Mouse (Mus musculus) cerebellum, postnatal 4 days (tissue): ENCODE measurements around the gene Hoxd4.

Experiments used
- DNase-seq, 2 experiments: peaks; one replicate each; pipeline ENCODE4 v3.0.0; 2022; ENCODE audit warnings: low spot score in 2 of 2, mixed read lengths in 1 of 2

The Hoxd4 gene

DNA sequence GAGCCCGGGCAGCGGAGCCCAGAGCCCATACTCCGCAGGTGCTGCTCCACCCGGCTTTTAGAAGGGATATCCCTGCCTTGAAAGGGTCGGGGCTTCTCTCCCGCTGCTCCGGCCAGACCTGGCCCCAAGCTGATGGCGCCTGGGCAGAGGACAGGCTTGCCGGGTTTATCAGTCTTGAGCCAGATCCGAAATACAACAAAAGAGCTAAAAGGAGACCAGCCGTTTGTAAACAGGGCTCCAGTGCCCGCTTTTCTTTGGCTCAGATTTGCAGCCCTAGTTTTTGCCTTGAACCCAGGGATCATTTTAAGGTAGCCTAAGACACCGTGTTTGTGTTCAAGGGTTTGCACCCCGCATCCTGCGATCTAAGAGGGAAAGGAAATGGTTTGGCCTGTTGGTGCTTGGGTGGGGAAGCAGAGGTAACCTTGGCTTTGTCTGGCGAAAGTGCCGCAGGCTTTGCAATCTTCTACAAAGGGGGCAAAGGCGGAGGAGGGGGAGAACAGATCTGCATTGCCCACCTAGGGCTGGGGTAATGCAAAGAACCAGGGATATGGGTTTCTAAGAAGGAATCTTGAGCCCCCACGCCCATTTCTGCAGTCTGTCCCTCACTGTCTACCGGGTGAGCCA lies 18.8 kb upstream of the Hoxd4 start:
- no peak for DNase-seq

DNA sequence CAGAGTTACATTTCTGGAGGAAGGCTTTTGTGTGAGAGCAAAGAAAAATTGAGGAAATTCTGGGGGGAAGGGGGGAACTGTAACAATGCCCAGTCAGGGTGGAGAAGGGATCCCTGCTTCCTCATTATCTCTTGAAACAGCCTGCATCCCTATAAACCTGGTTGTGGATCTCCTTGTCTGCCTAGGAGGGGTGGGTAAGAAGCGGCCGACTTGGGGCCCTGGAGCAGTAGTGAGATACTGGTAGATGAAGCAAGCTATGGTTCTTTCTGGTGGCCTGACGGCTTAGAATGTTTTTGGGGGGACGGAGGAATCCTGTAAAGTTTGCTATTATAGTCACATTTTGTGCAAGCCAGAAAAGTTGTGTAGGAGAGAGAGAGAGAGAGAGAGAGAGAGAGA lies 18.3 kb upstream of the Hoxd4 start:
- no peak for DNase-seq

DNA sequence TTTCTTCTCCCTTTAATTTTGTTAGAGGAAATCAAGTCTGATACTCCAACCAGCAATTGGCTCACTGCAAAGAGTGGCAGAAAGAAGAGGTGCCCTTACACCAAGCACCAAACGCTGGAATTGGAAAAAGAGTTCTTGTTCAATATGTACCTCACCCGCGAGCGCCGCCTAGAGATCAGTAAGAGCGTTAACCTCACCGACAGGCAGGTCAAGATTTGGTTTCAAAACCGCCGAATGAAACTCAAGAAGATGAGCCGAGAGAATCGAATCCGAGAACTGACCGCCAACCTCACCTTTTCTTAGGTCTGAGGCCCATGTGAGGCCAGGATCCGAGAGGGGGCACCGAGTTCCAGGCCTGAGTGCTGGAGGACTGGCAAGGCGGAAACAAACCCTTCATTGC lies 17.7 kb upstream of the Hoxd4 start:
- DNase-seq: no peak

DNA sequence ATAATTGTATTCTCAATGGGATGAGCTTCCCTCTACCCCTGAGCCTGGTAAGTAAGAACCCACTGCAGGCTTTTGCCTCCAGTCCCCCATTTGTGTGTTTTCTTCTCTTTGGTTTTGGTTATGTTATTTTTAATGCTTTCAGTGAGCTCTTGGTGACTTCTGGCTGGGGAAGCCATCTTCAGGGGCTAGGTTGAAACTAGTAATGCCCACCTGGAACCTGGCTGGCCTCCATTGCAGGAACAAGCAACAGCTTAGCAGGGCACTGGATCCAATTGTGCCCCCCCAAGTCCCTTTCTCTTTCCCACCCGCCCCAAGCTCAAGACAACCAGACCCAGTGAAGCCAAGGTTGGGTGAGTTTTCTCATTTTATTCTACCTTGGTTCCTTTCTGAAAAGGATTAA lies 16.3 kb upstream of the Hoxd4 start:
- DNase-seq: no peak

DNA sequence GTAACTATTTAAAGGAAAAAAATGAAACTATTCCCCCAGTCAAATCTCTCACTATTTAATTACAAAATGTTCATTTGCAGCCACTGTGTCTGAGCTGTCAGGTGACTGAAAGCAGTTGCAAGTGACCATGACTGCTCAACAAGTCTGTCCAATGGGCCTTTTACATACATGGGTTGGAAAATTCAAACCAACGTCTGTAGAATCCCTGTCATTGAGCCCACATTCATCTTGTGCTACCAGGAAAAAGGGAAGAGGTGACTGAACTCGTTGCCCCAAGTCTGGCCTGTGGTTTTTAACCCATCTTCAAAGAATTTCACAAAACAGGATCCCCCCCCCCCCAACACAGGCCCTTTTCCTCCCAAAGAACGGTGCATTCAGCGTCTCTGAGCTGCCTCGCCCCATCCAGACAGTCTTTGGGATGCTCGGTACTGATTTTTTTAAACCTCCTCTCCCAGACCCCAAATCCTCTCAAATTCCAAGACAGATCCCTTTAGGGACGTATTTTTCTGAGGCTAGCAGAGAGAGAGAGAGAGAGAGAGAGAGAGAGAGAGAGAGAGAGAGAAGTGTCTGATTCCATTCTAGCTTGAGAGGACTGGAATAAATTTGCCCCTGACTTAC lies 15.8 kb upstream of the Hoxd4 start:
- no peak for DNase-seq

DNA sequence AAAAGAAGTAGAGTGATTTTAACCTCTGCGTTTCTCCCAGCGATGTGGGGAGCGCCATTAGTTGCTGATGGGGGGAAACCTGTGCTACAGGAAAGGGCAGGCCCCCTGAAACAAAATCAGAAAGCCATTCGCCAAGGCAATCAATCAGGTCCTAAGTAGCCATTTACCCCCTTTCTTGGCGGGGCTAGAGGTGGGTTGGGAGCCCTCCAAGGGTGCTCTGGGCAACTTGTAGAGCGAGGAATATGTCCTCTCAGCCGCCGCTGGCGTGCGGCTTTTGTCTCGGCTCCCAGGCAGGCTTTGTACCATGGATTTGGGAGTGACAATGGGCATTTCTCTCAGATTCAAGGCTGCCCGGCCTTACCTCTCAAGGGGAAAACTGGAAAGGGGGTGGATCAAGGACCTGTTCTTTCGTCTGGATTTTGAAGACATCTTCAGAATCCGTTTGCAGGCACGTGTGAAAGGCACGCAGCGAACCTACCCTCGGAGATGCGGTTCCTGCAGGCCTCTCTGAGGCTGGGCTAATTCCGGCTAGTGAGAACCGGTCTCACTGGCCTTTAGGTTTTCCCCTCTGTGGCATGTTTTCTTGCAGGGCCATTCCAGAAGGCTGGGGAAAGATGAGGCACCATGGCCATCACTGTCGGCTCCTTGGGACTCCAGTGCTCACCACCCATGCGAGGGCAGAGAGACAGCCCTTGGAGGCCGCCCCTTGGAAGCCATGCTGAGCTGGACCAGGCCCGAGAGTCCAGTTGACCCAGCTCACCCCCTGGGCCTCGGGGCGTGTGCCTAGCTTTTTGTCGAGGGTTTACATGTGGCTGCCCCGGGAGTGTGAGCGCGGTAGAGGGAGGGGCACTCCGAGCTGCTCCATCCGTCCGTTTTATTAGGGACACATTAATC lies 15.0 kb upstream of the Hoxd4 start:
- peak in 1 of 2 experiments; percentile 13 for DNase-seq

DNA sequence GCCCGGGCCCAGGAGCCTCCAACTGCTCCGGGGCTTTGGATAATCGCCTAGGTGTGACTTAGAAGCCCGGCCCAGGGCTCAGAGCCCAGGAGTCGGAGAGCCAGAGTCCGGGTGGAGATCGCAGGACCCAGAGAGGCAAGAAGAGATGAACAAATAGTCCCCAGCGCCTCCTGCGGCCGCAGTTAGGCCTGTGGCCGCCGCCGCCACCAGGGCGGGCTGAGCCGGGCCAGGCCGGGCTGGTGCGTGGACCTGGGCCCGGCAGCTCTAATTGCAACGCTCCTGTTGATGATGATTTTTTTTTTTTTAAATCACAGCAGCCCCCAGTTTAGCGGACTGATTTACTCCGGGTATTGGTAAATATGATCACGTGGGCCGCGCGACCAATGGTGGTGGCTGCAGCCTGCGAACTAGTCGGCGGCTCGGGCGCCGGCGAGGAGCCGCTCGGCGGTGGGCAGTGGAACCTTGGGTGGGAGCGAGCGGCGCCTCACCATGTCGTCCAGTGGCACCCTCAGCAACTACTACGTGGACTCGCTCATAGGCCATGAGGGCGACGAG lies 14.1 kb upstream of the Hoxd4 start, which contains the start of gene Hoxd9:
TSS of gene Hoxd9 (plus strand) at position 161 of the 555 bp plus-strand sequence.
- peak in 1 of 2 experiments; percentile 18 for DNase-seq

DNA sequence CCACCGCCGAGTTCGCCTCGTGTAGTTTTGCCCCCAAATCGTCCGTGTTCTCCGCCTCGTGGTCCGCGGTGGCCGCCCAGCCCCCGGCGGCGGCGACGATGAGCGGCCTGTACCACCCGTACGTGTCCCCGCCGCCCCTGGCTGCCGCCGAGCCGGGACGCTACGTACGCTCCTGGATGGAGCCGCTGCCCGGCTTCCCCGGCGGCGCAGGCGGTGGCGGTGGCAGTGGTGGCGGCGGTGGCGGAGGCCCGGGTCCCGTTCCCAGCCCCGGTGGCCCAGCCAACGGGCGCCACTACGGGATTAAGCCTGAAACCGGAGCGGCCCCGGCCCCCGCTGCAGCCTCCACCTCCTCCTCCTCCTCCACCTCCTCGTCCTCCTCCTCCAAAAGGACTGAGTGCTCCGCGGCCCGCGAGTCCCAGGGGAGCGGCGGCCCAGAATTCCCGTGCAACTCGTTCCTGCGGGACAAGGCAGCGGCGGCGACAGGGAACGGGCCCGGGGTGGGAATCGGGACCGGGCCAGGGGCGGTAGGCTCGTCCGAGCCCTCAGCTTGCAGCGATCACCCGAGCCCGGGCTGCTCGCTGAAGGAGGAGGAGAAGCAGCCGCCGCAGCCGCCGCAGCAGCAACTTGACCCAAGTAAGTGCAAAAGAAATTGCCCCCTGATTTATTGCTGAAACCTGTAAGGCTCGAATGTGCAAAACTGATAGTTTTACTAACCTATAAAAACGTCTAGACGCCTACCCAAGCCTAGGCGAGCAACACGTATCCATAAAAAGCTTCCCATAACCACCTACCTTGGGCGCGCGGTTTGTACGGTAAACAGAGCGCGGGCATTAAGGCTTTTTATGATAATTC lies 13.3 kb upstream of the Hoxd4 start:
- DNase-seq: peak in 1 of 2 experiments; percentile 19

DNA sequence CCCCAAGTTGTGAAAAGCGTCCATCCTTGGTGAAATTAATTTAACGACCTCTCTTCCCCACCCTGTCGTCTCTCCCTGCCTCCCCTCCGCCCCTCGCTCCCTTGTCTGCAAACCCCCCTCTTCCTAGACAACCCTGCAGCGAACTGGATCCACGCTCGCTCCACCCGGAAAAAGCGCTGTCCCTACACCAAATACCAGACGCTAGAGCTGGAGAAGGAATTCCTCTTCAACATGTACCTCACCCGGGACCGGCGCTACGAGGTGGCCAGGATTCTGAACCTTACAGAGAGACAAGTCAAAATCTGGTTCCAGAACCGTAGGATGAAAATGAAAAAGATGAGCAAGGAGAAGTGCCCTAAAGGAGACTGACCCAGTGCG lies 12.7 kb upstream of the Hoxd4 start:
- peak in 1 of 2 experiments; percentile 10 for DNase-seq

DNA sequence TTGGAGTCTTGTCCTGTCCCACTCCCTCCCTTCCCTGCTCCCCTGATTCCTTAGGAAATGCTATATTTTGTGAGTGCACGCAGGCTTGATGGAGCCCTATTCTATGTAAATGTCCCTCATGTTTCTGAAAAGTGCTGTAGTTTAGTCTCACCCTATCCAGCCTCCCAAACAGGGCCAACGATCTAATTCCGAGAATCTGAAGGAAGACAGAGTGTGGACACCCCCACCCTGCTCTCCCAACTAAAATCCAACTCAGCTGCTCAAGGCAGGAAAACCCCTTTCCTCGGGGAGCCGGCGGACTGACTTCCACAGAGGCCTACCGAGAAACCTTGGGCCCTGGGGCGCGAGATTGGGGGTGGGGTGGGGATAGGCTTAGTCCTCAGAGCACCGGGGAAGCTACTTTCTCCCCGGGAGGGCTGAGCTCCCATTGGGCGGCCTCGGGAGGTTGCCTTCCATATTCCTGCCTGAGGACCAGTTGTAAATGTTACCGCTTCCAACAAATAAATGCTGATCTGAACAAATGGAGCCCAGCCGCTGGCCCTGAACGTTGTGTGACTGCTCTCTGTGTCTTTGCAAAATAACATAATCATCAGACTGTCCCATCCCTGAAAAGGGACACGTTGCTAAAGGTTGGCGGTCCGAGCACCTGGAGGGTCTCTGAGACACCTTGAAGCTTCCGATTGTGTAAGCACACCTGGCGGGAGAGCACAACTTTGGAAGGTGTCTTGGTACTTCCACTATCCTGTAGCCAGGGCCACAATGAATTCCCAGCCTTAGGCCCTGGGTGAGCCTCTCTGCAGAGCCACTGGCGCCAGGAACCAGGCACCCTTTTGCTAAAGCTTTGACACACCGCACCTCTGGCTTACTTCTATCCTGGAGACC lies 11.8 kb upstream of the Hoxd4 start:
- DNase-seq: peak in 1 of 2 experiments; percentile 18

DNA sequence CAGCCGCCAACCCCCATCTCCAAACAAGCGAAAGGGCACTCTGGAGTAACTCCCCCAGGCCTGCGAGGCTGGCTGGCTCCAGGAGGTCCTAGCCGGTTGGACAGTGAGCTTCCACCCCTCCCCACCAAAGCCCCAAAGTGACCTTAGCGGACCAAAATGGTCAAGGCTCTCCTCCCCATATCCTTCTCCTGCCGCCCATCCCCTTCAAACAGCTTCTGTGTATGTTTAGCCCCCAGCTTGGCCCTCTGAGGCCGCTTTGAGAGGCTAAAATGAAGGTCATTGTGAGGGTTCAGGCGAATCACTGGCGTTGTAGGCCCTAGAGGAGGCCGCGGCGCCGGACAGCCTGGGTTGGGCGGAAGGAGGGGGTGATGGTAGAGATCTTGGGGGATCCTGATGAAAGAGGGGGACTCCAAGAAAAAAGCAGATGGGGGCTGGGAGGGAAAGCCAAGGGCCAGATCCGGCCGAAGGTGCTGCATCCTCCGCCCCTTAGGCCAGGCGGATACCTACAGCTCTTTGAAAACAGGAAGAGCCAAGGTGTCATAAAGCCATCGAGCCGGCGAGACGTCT lies 11.1 kb upstream of the Hoxd4 start:
- peak in 1 of 2 experiments; percentile 19 for DNase-seq

DNA sequence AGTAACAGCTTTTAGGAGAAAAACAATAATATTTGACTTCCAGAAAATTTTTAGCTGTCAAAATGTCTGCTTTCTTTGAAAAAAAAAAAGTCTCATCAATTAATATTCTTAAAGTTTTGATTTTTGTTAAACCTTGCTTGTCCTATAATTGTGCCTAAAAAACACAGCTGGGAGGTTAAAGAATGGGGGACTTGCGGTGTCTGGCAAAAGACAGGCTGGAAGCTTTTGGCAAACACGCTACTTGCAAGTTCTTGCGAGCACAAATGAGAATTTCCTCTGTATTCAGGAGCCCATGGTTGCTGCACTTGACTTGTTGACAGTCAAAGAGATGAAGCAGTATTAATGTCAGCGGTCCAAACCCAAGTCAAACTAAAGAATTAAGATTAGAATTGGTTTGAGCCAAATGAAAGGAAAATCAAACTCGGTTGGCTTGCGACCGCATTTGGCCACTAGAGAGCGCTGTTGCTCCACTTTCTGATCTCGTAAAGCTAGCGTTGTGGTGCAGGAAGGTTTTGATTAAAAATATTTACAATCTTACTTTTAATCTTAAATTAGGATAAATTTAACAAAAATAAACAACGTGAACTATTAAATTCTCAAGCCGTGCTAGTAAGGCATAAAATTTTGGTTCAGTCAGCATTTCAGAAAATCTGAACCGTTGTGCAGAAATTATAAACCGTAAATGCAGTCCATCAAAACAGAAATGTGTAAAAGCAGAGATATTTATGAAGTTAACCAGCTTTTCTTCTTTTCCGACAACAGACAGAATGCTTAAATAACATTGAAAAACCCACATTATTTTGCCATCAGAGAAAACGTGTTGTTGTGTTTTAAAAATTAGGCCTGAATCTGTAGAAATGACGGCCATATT lies 9.5 kb upstream of the Hoxd4 start:
- peak; percentile 77 to 87 for DNase-seq

DNA sequence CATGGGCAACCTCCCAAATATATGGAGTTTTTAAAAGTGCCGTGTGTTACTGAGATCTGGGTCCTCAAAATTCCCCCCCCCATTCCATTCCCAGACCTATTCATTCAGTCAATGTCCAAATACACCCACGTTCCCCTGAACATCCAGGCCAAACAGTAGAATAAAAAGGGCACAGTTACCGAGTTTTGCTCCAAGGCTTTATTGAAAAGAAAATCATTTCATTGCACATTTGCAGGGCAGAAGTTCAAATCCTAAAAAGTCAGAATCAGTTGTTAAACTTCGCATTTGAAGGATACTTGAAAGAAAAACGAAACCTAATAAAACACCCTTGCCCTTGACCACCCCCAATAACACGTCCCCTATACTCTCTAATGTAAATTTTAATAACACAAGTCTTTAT lies 8.9 kb upstream of the Hoxd4 start:
- no peak for DNase-seq

DNA sequence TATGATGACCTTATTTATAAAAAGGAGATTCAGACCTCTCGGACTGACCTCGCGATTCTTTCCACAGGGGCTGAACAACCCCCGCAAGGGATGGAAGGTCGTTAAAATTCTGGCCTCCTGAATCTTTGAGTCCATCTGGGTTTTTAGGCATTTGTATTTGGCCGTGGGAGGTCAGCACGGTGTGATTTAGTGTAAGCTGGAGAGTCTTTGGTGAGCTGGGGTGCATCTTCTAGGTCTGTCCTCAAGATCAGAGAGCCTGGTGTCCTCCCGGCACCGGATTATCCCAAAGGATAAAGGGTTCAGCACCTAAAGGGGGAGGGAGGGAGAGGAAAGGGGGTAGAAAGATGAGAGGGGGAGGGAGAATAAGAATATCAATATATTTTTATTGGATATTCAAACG lies 8.4 kb upstream of the Hoxd4 start:
- no peak for DNase-seq

DNA sequence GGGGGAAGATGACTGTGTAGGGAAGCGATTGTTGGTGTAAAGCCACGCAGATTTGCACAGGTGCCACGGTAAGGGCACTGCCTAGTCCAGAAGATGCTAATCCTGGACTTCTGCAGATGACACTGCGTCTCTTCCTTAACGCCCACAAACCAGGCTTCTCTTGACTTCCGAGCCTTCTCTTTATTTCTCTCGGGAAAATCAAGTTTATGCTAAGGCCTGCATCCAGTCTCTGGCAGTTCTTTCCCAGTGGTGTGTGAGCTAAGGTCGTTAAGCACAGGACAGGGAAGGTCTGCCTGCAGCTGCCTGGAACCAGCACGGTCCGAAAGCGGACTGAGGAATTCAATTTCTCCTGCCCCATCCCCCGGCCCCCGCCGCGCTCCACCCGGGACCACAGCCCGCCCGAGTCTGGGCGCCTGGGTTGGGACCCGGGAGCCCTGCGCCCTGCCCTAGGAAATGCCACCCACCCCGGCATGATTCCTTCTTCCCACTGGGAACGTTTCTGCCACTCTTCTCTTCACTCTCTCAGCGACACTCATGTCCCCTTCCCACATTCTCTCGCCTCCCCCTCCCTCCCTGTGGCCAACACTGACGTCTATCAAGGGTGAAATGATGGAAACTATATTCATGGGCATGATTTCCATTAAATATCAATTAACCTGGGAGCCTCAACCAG lies 7.9 kb upstream of the Hoxd4 start:
- peak in 1 of 2 experiments; percentile 15 for DNase-seq

DNA sequence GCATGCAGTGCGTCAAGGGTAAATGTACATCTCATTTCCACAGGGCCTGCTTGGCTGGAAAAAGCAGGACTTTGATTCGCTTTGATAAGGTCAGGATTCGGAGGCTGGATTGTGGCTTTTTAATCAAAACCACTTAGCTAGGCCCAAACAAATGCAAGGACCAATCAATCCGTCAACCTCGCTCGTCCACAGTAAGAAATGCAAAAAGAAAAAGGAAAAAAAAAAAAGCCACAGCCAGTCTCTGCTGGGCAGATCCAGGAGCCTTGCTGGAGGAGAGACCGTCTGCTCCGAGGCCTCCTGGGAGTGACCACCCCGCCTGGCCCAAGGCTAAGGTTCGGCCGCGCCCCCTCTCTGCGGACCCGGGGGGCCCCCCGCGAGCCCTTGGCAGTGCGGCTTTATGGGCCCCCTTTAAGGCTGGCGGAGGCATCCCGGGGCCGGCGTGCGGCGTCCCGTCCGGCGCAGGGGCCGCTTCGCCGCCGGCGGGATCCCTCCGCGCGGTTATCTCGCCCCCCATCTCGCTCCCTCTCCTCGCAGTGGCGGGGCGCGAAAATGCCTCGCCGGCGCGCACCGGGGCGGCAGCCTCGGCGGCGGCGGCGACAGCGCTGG lies 7.2 kb upstream of the Hoxd4 start, which contains the start of gene Hoxd8:
TSS of gene Hoxd8 (plus strand) at position 223 of the 606 bp plus-strand sequence.
- peak in 1 of 2 experiments; percentile 13 for DNase-seq

DNA sequence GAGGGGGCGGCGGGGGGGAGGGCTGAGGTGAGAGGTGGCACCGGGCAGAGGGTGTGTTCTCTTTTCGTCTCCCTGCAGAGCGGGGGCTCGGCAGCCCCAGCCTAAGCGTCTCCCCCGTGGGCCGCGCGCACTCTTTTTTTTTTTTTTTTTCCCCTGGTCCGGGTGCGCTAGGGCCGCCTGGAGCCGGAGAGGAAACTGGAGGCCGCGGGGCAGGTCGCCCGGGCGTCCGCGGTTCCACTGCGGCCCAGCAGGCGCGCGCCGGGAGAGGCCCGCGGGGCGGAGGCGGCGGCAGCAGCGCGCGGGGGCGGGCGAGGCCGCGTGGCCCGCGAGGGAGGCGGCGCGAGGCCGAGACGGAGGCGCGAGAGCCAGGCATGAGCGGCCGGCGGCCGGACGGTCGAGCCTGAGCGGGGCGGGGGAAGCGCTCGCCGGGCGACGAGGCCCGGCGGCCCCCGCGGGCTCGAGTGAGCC lies 6.7 kb upstream of the Hoxd4 start:
- peak in 1 of 2 experiments; percentile 10 for DNase-seq
